Mouse (Mus musculus): ENCODE measurements at regions not wholly inside any gene's neighbourhood (a gene's known extent, or its start where the extent isn't known, plus 50 kb on each side); places are given as distances from the start of the nearest gene placed in this dataset.

DNA sequence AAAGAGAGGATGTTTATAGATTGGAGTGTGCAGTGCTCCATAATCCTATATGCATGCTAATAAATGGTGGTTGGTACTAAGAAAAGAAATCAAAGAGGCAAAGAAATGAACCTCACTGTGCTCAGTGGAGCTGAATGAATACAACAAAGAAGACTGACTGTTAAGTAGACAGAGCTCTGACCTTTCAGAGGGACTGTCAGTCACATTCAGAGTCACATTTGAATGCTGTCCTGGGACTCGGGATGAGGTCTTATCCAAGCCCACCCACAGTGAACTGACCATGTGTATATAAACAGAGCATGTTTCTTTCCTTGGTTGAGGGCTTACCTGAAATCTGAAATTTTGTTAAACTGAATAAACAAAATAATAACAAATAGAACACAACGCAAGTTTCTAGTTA lies 1473.3 kb downstream of the Cdh8 start:
- H3K4me3 ChIP-seq = no peak overlapping the region
- no peak overlapping the region for H3K27ac ChIP-seq
- peak; percentile 15 for DNase-seq (ENCODE audit: low spot score)
- peaks cover 12% of the 10 kb centered on the region for H3K4me1 ChIP-seq (replicated peaks)
- no peaks in the 10 kb centered on the region for H3K9me3 ChIP-seq
- no peaks in the 10 kb centered on the region for H3K36me3 ChIP-seq
- no peaks in the 10 kb centered on the region for H3K27me3 ChIP-seq (ENCODE audit: insufficient read depth, poor library complexity, severe bottlenecking)
- 31% methylated on average over 2 of the region's 2 CpGs for WGBS

DNA sequence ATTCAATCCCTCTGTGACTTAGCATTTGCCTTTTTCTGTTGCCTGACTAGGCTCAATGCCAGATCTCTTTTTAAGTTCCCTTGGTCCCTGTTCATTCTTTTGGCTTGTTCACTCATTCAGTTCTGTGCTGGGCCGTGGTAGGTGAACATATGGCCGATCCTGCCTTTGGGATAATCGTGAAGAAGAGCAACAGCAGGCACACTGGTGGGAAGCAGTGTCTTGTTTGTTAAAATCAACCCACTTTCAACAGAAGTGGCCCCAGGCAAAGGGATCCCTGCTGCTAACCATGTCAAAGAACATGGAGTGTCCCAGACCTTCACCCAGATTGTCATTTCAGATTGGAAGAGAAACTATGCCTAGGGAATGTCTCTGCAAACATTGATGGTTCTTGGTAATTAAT lies 1479.4 kb downstream of the Cdh8 start:
- H3K27ac ChIP-seq = no peak overlapping the region
- H3K27me3 ChIP-seq (ENCODE audit: insufficient read depth, poor library complexity, severe bottlenecking) = no peaks in the 10 kb centered on the region
- H3K36me3 ChIP-seq = no peaks in the 10 kb centered on the region
- no peaks in the 10 kb centered on the region for H3K9me3 ChIP-seq
- H3K4me1 ChIP-seq (replicated peaks) = 0 out of 2 replicates have a peak, but pooled peaks cover 1% of the 10 kb centered on the region
- no peak for DNase-seq (ENCODE audit: low spot score)
- 73% methylated on average over 3 of the region's 3 CpGs for WGBS
- no peak overlapping the region for H3K4me3 ChIP-seq
